Mouse (Mus musculus): Measurements from ENCODE around the gene Slc34a3.

Slc34a3 gene

DNA sequence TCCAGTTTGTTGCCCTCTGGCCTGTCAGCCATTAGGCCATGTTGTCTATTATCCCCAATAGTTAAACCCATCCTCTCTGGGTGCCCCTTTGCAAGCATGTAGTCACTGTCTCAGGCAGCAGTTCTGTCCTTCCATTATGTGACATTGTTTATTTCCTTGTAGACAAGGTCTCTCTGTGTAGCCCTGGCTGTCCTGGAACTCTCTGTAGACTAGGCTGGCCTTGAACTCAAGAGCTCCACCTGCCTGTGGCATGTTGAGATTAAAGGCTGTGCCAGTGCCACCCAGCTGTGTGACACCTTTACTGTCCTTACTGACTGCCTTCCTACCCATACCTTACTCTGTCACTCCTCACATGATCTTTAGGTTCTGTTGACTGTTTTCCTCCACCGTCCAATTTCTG is 18.2 kb upstream of the Slc34a3 start:
- no peak for DNase-seq (ENCODE audit: low spot score in 2 of 2)

DNA sequence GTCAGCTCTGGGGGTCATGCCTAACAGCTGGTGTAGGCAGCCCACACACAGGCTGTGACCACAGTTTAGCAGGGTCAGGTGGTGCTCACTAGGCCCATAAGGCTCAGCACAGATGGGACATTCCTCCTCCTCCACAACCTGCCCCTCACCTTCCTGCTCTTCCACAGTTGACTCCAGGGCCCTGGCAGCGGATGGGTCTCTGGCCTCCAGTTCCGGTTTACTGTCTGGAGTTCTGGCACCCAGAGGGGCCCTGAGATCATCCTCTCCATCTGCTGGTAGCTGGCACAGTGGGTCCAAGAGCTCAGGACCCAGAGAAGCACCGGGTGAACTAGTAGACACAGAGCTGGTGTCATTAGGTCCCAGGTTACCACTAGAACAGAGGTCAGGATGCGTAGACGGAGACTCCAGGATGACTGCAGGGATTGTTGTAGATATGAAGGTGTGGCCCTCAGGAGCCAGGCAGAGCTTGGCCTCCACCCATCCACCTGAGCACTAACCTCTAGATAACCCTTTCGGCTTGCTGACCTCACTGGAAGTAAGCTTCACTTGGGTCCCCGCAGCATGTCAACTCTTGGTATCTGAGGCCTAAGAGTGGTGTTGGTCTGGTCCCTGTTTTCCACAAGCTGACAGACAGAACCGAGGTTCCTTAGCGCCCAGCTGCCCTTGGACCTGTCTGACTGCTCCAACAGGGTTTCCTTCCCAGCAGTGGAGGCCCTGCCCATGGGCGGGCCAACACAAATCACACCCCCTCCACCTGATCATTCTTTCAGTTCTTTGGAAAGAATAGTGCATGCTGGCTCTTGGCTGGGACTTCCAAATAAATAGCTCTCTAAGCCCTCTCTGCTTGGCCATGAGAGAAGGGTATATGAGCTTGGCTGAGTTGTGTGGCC is 12.3 kb upstream of the Slc34a3 start, which contains the start of gene AL732309.1:
AL732309.1 (minus strand) TSS at position 681 of the 890 bp plus-strand sequence.
- DNase-seq (ENCODE audit: low spot score in 2 of 2) = no peak

DNA sequence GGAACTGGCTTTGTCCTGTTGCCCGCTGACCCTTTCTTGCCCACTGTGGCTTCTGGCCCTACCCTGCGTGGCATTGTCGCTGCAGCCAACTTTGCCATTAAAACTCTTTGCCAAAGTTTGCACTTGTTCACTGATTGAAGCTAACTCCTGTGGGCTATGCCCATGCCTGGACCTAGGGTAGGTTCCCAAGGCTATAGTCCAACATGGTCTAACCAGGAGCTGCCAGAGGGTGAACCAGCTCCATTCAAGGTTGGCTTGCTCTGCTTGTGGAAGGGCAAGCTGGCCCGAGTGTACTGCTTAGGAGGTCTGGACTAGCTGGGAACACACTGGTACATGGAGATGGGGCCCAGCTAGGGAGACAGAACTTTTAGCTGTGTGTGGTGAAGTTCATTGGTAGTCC is 10.0 kb upstream of the Slc34a3 start:
- no peak for DNase-seq (ENCODE audit: low spot score in 2 of 2)

- DNase-seq (ENCODE audit: low spot score in 2 of 2) = no peak
Measured at GRCm38 (mm10) chr2:25243342-25243741, 9.2 kb upstream of the Slc34a3 start.

DNA sequence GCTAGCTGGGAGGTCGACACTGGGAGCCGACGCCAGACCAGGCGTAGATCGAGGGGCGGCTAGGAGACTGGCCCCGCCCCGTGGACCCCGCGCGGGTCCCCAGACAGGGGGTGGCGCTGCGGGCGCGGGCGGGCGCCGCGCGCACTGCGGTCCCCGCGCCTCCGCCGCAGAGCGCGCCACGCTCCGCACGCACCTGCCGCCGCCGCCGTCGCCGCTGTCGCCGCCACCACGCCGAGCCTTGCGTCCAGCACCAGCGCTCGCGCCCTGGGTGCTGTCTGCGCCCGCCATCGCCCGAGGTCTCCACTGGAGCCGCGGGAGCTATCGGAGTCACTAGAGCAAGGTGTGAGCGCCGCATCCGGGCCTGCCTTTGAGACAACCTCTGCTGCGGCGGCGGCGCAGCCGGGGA is 7.9 kb upstream of the Slc34a3 start, which contains the start of the genes Rnf208 and Cysrt1:
Rnf208 (plus strand) TSS at position 155 of the 406 bp plus-strand sequence.
Cysrt1 (minus strand) TSS at position 352 of the 406 bp plus-strand sequence.
- no peak for DNase-seq (ENCODE audit: low spot score in 2 of 2)

- DNase-seq (ENCODE audit: low spot score in 2 of 2) = no peak
Measured at GRCm38 (mm10) chr2:25241438-25241775, 7.2 kb upstream of the Slc34a3 start.

- peak; percentile 57 to 60 for DNase-seq (ENCODE audit: low spot score in 2 of 2)
Measured at GRCm38 (mm10) chr2:25240723-25241437, 6.7 kb upstream of the Slc34a3 start.

GRCm38 (mm10) chr2:25240310-25240709 is 6.1 kb upstream of the Slc34a3 start:
- no peak for DNase-seq (ENCODE audit: low spot score in 2 of 2)

- DNase-seq (ENCODE audit: low spot score in 2 of 2) = no peak
Measured at GRCm38 (mm10) chr2:25239766-25240165, 5.6 kb upstream of the Slc34a3 start.

DNA sequence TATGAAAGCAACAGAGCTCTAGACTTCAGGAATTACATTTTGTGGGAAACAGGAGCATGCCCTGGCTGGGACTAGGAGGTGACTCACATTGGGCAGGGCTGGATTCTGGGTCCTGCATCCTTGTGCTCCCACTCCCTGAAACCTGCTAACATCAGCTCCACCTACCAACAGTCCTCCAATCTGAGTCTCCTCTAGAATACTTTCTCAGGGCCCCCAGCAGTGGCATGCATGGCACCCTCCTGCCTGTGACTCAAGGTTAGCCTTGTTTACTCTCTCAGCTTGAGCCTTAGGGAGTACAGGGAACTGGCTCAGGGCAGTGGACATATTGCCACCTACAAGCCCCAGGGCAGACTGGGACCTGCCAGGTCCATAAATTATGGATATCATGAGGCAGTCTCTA is 3.9 kb upstream of the Slc34a3 start:
- DNase-seq (ENCODE audit: low spot score in 2 of 2) = no peak

GRCm38 (mm10) chr2:25237522-25237921 is 3.4 kb upstream of the Slc34a3 start:
- DNase-seq (ENCODE audit: low spot score in 2 of 2) = no peak

DNA sequence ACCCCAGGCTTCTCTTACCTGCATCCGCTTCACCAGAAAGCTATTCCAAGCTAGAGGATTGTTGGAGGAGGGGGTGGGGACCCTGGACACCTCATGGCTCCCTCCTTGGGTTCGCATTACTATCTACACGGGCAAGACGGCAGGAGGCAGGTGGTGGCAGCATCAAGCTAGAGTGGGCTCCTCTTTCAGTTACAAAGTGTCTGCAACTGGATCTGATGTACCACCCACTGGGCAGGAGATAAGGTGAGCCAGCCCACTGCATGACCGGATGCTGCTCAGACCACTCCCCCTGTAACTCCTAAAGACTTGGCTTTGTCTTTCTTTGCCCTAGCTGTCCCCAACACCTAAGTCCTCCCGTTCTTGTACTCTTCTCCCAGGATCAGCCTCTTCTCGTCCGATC is 2.5 kb upstream of the Slc34a3 start, which contains the start of gene Rnf224:
Rnf224 (minus strand) TSS at position 174 of the 400 bp plus-strand sequence.
- DNase-seq (ENCODE audit: low spot score in 2 of 2) = no peak

DNA sequence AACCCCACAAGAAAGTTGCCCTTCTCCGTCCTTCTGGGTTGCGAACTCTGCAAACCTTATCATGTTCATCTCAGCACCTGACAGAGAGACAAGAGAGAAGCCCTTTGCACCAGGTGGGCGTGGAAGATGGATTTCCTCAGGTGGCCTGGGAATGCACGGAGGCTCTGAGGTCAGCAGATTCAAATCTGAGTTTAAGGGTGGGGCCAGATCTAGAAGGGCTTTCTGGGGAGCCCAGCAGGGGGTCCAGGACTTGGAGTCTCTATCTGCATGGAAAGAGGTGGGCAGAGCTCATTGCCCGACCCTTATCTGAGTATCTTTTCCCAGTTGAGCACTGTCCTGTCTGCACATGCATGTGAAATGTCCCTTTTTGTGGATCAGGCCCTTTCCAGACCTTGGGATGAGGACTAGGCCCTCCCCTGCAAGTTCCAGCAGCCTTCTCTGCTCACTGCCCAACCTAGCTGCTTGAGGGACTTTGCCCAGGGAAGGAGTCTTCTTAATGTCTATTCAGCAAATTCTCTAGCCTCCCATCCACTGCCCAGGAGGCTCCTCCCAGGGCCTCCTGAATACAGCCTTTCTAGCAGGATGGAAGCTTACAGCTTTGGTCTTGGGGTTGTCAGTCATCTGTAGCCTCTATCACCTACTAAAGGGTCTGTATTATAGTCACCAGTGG is 522 bp upstream of the Slc34a3 start:
- DNase-seq (ENCODE audit: low spot score in 2 of 2) = no peak

DNA sequence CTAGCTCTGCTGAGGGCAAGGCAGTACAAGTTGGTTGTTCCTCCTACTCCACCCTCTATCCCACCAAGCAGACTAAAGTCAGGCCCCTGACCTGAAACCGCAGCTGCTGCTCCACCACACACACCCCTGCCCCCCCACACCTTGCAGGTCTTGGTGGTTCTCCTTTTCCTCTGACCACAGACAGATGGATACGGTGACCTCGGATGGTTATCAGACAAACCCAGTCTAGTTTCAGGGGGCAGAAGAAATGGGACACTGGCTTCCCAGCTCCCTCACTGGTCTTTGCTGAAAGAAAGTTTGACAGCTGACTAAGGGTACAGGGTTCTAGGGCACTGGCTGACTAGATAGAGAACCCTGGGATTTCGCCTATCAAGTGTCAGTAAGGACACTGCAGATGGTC is 743 bp downstream of the Slc34a3 start:
- no peak for DNase-seq (ENCODE audit: low spot score in 2 of 2)

DNA sequence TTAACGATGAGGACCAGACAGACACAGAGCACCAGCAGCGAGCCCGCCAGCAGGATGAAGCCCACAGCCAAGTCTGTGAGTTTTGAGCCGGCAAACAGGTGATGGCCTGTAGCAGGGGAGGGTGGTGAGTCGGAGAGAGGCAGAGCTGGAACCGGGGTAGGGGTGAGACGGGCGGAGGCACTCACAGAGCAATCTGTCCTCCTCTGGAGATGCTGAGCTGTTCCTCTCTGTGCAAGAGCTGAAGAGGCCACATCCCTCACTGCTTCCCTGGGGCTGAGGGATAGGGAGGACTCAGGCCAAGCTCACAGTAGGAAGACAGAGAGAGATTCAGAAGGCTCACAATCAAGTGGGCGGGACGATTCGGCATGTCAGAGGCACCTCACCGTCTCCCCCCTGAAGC is 3.1 kb downstream of the Slc34a3 start:
- DNase-seq (ENCODE audit: low spot score in 2 of 2) = no peak

DNA sequence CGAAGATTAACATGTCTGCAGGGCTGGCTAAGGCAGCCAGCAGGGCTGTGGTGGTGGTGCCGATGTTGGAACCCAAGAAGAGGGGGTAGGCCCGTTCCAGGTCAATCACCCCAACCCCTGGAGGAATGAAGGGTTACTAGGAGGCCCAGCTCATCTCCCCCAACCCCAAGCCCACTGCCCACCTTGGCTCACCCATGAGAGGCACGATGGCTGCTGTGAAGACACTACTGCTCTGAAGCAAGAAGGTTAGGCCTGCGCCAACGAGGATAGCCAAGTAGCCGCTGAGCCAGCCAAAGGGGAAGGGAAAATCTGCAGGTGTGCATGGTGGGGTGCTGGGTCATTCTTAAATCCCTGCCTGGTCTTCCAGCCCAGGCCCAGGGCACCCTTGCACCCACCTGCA is 3.6 kb downstream of the Slc34a3 start:
- no peak for DNase-seq (ENCODE audit: low spot score in 2 of 2)

GRCm38 (mm10) chr2:25229582-25229981 is 4.6 kb downstream of the Slc34a3 start:
- DNase-seq (ENCODE audit: low spot score in 2 of 2) = no peak

DNA sequence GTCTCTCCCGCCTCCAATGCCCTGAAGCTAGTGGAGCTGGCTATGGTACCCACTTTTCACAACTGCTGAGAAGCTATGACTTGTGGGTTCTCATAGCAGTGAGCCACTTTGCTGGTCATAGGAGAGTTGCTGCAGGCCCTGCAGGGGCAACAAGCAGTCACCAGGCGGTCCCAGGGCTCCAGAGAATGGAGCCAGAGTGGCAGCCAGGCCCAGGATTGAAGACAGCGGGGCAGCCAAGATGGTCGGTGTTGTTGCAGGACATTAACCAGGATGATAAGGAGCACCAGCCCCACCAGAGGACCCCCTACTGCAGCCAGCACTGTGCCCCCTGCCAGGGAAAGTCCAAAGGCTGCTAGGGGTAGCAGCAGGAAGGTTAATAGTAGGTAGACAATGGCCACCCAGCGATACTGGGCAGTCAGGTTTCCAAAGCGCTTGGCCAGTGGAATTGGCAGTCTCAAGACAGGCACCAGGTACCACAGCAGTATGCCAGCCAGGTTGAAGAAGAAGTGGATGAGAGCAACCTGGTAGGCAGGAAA is 5.1 kb downstream of the Slc34a3 start:
- no peak for DNase-seq (ENCODE audit: low spot score in 2 of 2)

DNA sequence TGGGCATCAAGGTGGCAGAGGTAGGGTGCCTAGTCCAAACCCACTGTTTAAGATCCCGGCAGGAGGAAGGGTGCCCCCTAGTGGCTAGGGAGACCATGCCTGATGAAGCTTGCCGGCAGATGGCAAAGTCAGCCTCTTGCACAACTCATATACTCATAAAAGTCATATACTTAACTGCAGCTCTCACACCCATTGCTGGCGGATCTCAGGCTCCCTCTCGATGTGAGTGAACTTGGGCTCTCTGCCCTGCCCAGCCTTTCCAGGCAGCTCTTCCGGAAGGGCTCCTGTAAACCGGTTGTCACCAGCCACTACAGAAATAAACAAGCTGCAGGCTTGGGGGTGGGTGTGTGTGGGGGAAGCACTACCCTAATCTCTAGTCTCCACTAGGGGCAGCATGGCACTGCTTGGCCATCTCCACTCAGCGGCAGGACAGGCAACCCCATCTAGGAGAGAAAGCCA is 5.7 kb downstream of the Slc34a3 start:
- peak; percentile 90 to 92 for DNase-seq (ENCODE audit: low spot score in 2 of 2)

DNA sequence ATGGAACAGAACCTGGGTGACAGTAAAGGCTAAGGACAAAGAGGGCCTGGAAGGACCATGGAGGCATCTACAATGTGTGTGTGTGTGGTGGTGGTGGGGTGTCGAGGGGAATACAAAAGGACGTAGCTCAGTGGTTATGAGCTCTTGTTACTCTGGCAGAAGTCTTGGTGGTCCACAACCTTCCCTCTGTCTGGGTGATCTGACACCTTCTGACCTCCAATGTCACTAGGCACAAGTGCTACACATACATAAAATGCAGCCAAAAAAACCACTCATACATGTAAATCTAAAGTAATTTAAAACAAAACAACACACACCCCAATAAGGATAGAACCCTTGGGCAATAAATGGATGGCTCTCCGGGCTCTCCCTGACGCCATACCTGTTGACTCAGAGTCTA is 6.8 kb downstream of the Slc34a3 start:
- DNase-seq (ENCODE audit: low spot score in 2 of 2) = no peak

GRCm38 (mm10) chr2:25226864-25227263 is 7.3 kb downstream of the Slc34a3 start:
- no peak for DNase-seq (ENCODE audit: low spot score in 2 of 2)
